Mouse (Mus musculus): ENCODE results near the gene Zdhhc23. TPM values are rescaled to one million over a fixed set of nuclear protein-coding genes. Genes with fewer than 3 reads are reported as not detected.

Gene Zdhhc23
- polyA plus RNA-seq, 1 experiment from 2014 or later: 1.2 TPM

GRCm38 (mm10) chr16:43999111-43999510 lies 19.5 kb upstream of the Zdhhc23 start:
- H3K4me1 ChIP-seq: no peaks in the 10 kb centered on the region
- no peak overlapping the region for H3K4me3 ChIP-seq
- H3K36me3 ChIP-seq: no peaks in the 10 kb centered on the region
- H3K9me3 ChIP-seq: no peaks in the 10 kb centered on the region
- DNase-seq (ENCODE audit: low spot score): no peak
- no peak overlapping the region for H3K27ac ChIP-seq
- 79% methylated on average over 8 of the region's 8 CpGs for WGBS
- no peaks in the 10 kb centered on the region for H3K27me3 ChIP-seq (ENCODE audit: insufficient read depth, poor library complexity, severe bottlenecking)

GRCm38 (mm10) chr16:43994623-43995022 lies 15.0 kb upstream of the Zdhhc23 start:
- Histone ChIP-seq H3K36me3 (no peaks in the 10 kb centered on the region), H3K27me3 (ENCODE audit: insufficient read depth, poor library complexity, severe bottlenecking) (no peaks in the 10 kb centered on the region), H3K4me3 (no peak overlapping the region), H3K4me1 (no peaks in the 10 kb centered on the region), H3K27ac (no peak overlapping the region), H3K9me3 (no peaks in the 10 kb centered on the region)
- DNase-seq (ENCODE audit: low spot score): no peak
- 83% methylated on average over 3 of the region's 3 CpGs for WGBS

- Histone ChIP-seq H3K4me1 (no peaks in the 10 kb centered on the region), H3K27me3 (ENCODE audit: insufficient read depth, poor library complexity, severe bottlenecking) (no peaks in the 10 kb centered on the region), H3K4me3 (no peak overlapping the region), H3K9me3 (no peaks in the 10 kb centered on the region), H3K27ac (no peak overlapping the region), H3K36me3 (no peaks in the 10 kb centered on the region; the same call in 1 of the 2 replicates)
- WGBS: 91% methylated on average over 4 of the region's 4 CpGs
- DNase-seq (ENCODE audit: low spot score): no peak
Observed at GRCm38 (mm10) chr16:43986299-43986698, 6.7 kb upstream of the Zdhhc23 start.

- Histone ChIP-seq H3K9me3 (no peaks in the 10 kb centered on the region), H3K27me3 (ENCODE audit: insufficient read depth, poor library complexity, severe bottlenecking) (peaks cover 46% of the 10 kb centered on the region), H3K4me3 (peak overlapping the region; percentile 84), H3K27ac (peak overlapping the region; percentile 85), H3K4me1 (peaks cover 12% of the 10 kb centered on the region), H3K36me3 (no peaks in the 10 kb centered on the region)
- WGBS: 21% methylated on average over 9 of the region's 9 CpGs
- no peak for DNase-seq (ENCODE audit: low spot score)
Observed at GRCm38 (mm10) chr16:43980110-43980609, 569 bp upstream of the Zdhhc23 start.

- Histone ChIP-seq H3K36me3 (no peaks in the 10 kb centered on the region), H3K27ac (peak overlapping the region; percentile 85), H3K27me3 (ENCODE audit: insufficient read depth, poor library complexity, severe bottlenecking) (peaks cover 46% of the 10 kb centered on the region), H3K9me3 (no peaks in the 10 kb centered on the region), H3K4me3 (peak overlapping the region; percentile 84), H3K4me1 (peaks cover 12% of the 10 kb centered on the region)
- no peak for DNase-seq (ENCODE audit: low spot score)
- WGBS: 16% methylated on average over 7 of the region's 7 CpGs
Observed at GRCm38 (mm10) chr16:43979010-43979327, 622 bp downstream of the Zdhhc23 start.

GRCm38 (mm10) chr16:43973606-43974220 lies 5.9 kb downstream of the Zdhhc23 start:
- 81% methylated on average over 22 of the region's 22 CpGs for WGBS
- peak; percentile 27 for DNase-seq (ENCODE audit: low spot score)
- H3K4me3 ChIP-seq: no peak overlapping the region
- no peaks in the 10 kb centered on the region for H3K9me3 ChIP-seq
- H3K27me3 ChIP-seq (ENCODE audit: insufficient read depth, poor library complexity, severe bottlenecking): peaks cover 24% of the 10 kb centered on the region
- H3K4me1 ChIP-seq: no peaks in the 10 kb centered on the region
- no peaks in the 10 kb centered on the region for H3K36me3 ChIP-seq
- H3K27ac ChIP-seq: no peak overlapping the region

- DNase-seq (ENCODE audit: low spot score): no peak
- Histone ChIP-seq H3K36me3 (peaks cover 3% of the 10 kb centered on the region; the same call in 1 of the 2 replicates), H3K27ac (no peak overlapping the region), H3K9me3 (no peaks in the 10 kb centered on the region), H3K4me3 (no peak overlapping the region), H3K4me1 (no peaks in the 10 kb centered on the region), H3K27me3 (ENCODE audit: insufficient read depth, poor library complexity, severe bottlenecking) (peaks cover 19% of the 10 kb centered on the region; the same call in 1 of the 2 replicates)
- 87% methylated on average over 11 of the region's 11 CpGs for WGBS
Observed at GRCm38 (mm10) chr16:43973147-43973546, 6.4 kb downstream of the Zdhhc23 start.

GRCm38 (mm10) chr16:43972391-43972790 lies 7.2 kb downstream of the Zdhhc23 start:
- H3K36me3 ChIP-seq: peaks cover 3% of the 10 kb centered on the region; the same call in 1 of the 2 replicates
- H3K27me3 ChIP-seq (ENCODE audit: insufficient read depth, poor library complexity, severe bottlenecking): peaks cover 12% of the 10 kb centered on the region; the same call in 1 of the 2 replicates
- H3K4me3 ChIP-seq: no peak overlapping the region
- WGBS: 77% methylated on average over 2 of the region's 2 CpGs
- no peaks in the 10 kb centered on the region for H3K9me3 ChIP-seq
- DNase-seq (ENCODE audit: low spot score): peak; percentile 66
- H3K4me1 ChIP-seq: no peaks in the 10 kb centered on the region
- H3K27ac ChIP-seq: no peak overlapping the region

- no peaks in the 10 kb centered on the region for H3K9me3 ChIP-seq
- 0 out of 2 replicates have a peak, but pooled peaks cover 6% of the 10 kb centered on the region for H3K27me3 ChIP-seq (ENCODE audit: insufficient read depth, poor library complexity, severe bottlenecking)
- 89% methylated on average over 9 of the region's 9 CpGs for WGBS
- H3K36me3 ChIP-seq: peaks cover 3% of the 10 kb centered on the region; the same call in 1 of the 2 replicates
- DNase-seq (ENCODE audit: low spot score): no peak
- no peak overlapping the region for H3K4me3 ChIP-seq
- no peak overlapping the region for H3K27ac ChIP-seq
- H3K4me1 ChIP-seq: no peaks in the 10 kb centered on the region
Observed at GRCm38 (mm10) chr16:43971741-43972140, 7.8 kb downstream of the Zdhhc23 start.

GRCm38 (mm10) chr16:43971189-43971588 lies 8.4 kb downstream of the Zdhhc23 start:
- H3K4me3 ChIP-seq: no peak overlapping the region
- WGBS: 88% methylated on average over 11 of the region's 11 CpGs
- no peaks in the 10 kb centered on the region for H3K4me1 ChIP-seq

GRCm38 (mm10) chr16:43970426-43970825 lies 9.2 kb downstream of the Zdhhc23 start:
- H3K9me3 ChIP-seq: no peaks in the 10 kb centered on the region
- WGBS: 89% methylated on average over 3 of the region's 3 CpGs
- H3K27ac ChIP-seq: no peak overlapping the region
- H3K27me3 ChIP-seq (ENCODE audit: insufficient read depth, poor library complexity, severe bottlenecking): no peaks in the 10 kb centered on the region
- no peak overlapping the region for H3K4me3 ChIP-seq
- H3K4me1 ChIP-seq: no peaks in the 10 kb centered on the region
- DNase-seq (ENCODE audit: low spot score): no peak
- peaks cover 3% of the 10 kb centered on the region; the same call in 1 of the 2 replicates for H3K36me3 ChIP-seq

More at GRCm38 (mm10) chr16:43971189-43971588, 8.4 kb downstream of the Zdhhc23 start:
- Histone ChIP-seq H3K27ac (no peak overlapping the region), H3K27me3 (ENCODE audit: insufficient read depth, poor library complexity, severe bottlenecking) (0 out of 2 replicates have a peak, but pooled peaks cover under 1% of the 10 kb centered on the region), H3K36me3 (peaks cover 3% of the 10 kb centered on the region; the same call in 1 of the 2 replicates), H3K9me3 (no peaks in the 10 kb centered on the region)
- no peak for DNase-seq (ENCODE audit: low spot score)

GRCm38 (mm10) chr16:43965781-43966389 lies 13.7 kb downstream of the Zdhhc23 start:
- Histone ChIP-seq H3K9me3 (no peaks in the 10 kb centered on the region), H3K36me3 (peaks cover 3% of the 10 kb centered on the region; the same call in 1 of the 2 replicates), H3K27me3 (ENCODE audit: insufficient read depth, poor library complexity, severe bottlenecking) (no peaks in the 10 kb centered on the region), H3K4me3 (no peak overlapping the region), H3K4me1 (0 out of 2 replicates have a peak, but pooled peaks cover 3% of the 10 kb centered on the region), H3K27ac (no peak overlapping the region)
- 88% methylated on average over 13 of the region's 13 CpGs for WGBS
- DNase-seq (ENCODE audit: low spot score): no peak

GRCm38 (mm10) chr16:43963780-43964179 lies 15.8 kb downstream of the Zdhhc23 start:
- Histone ChIP-seq H3K27me3 (ENCODE audit: insufficient read depth, poor library complexity, severe bottlenecking) (no peaks in the 10 kb centered on the region), H3K9me3 (no peaks in the 10 kb centered on the region), H3K4me1 (0 out of 2 replicates have a peak, but pooled peaks cover 3% of the 10 kb centered on the region), H3K36me3 (peaks cover 7% of the 10 kb centered on the region; the same call in 1 of the 2 replicates), H3K27ac (no peak overlapping the region), H3K4me3 (no peak overlapping the region)
- DNase-seq (ENCODE audit: low spot score): no peak
- WGBS: 83% methylated on average over 3 of the region's 3 CpGs

Data from heart, embryonic 10.5 days (tissue).